In the genomic region with DNA sequence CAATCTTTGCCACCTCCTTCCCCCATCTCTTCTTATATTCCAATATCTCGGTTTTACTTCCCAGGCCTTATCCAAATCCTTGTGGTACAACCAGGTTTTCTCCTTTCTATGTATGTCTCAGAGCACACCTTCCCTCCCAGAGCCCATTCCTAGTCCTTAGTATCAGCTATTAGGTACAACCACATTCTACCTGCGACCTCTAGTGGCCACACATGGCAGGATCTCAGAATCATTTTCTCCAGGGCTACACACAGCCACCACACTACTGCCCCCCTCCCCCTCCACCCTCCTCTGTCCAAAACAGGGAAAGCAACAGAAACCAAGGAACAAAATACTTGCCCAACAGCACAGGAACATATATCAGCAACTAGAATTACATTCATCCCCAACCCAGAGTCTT, we compare ENCODE assay signal across 9 mouse cellular contexts.
DNase-seq lines count a peak whose midpoint lies in the region; ATAC-seq and TF ChIP-seq lines count a peak whose summit lies in the region.
"Had no signal": no experiment of that assay in that cellular context is flagged by ENCODE, and none has a peak within 500 bp of the region (broad histone marks: within the 10 kb centered on the region; RNA-seq: fewer than 3 reads in every experiment).

No protein-coding gene starts in this region.

- H3K27ac ChIP-seq in intestine, postnatal 0 days (ENCODE audit: low read depth, low read length), result no peak overlapping the region
- no peak overlapping the region for H3K27ac ChIP-seq in liver, embryonic 11.5 days (ENCODE audit: low read depth, low read length)
- H3K27ac ChIP-seq in cerebellum, adult 2 months (ENCODE audit: insufficient read depth, low read length), result no peak overlapping the region
- H3K27ac ChIP-seq: embryonic facial prominence, embryonic 12.5 days had no signal

- H3K27me3 ChIP-seq in intestine, postnatal 0 days (replicated peaks; ENCODE audit: control insufficient read depth, insufficient read depth, low read length), result no peaks in the 10 kb centered on the region
- H3K27me3 ChIP-seq in liver, embryonic 11.5 days (replicated peaks; ENCODE audit: control insufficient read depth, insufficient read depth, low read length), result no peaks in the 10 kb centered on the region
- H3K27me3 ChIP-seq in cerebellum, adult 2 months (ENCODE audit: control insufficient read depth, insufficient read depth, low read length), result no peaks in the 10 kb centered on the region
- H3K27me3 ChIP-seq: embryonic facial prominence, embryonic 12.5 days had no signal

- H3K9ac ChIP-seq in intestine, postnatal 0 days (ENCODE audit: low read depth, low read length), result no peak overlapping the region
- H3K9ac ChIP-seq in liver, embryonic 11.5 days (ENCODE audit: low read depth, low read length), result no peak overlapping the region
- H3K9ac ChIP-seq: embryonic facial prominence, embryonic 12.5 days had no signal

- 15% methylated on average over 2 of the region's 2 CpGs for WGBS in intestine, postnatal 0 days
- 6% methylated on average over 2 of the region's 2 CpGs for WGBS in liver, embryonic 11.5 days
- 17% methylated on average over 2 of the region's 2 CpGs for WGBS in cerebellum, adult 2 months

- no peak overlapping the region for H3K4me2 ChIP-seq in intestine, postnatal 0 days (replicated peaks; ENCODE audit: low read depth)
- no peak overlapping the region for H3K4me2 ChIP-seq in liver, embryonic 11.5 days
- H3K4me2 ChIP-seq: embryonic facial prominence, embryonic 12.5 days had no signal

- TF ChIP-seq CTCF in intestine, postnatal 0 days (IDR thresholded peaks at IDR 0.05; ENCODE audit: low read depth), result peak; percentile 73
- no peak for TF ChIP-seq CTCF in cerebellum, adult 2 months (IDR thresholded peaks at IDR 0.05; ENCODE audit: borderline replicate concordance, insufficient read depth, low read depth, low read length)

- no peaks in the 10 kb centered on the region for H3K4me1 ChIP-seq in intestine, postnatal 0 days (replicated peaks; ENCODE audit: control insufficient read depth, insufficient read depth, low read length)
- H3K4me1 ChIP-seq in liver, embryonic 11.5 days (replicated peaks; ENCODE audit: control insufficient read depth, insufficient read depth, low read length), result no peaks in the 10 kb centered on the region
- no peaks in the 10 kb centered on the region for H3K4me1 ChIP-seq in cerebellum, adult 2 months (ENCODE audit: control insufficient read depth, insufficient read depth, low read length)
- H3K4me1 ChIP-seq: embryonic facial prominence, embryonic 12.5 days had no signal

- no peak; the same call in 1 of the 2 replicates for ATAC-seq in intestine, postnatal 0 days
- peak; percentile 68; the same call in 1 of the 2 replicates for ATAC-seq in liver, embryonic 11.5 days (replicated peaks; ENCODE audit: low FRiP score)

- no peaks in the 10 kb centered on the region for H3K36me3 ChIP-seq in intestine, postnatal 0 days (ENCODE audit: control insufficient read depth, insufficient read depth)
- H3K36me3 ChIP-seq in liver, embryonic 11.5 days (ENCODE audit: control insufficient read depth, insufficient read depth, low read length), result no peaks in the 10 kb centered on the region
- H3K36me3 ChIP-seq: embryonic facial prominence, embryonic 12.5 days had no signal

- H3K9me3 ChIP-seq in intestine, postnatal 0 days (ENCODE audit: control insufficient read depth), result no peaks in the 10 kb centered on the region
- no peaks in the 10 kb centered on the region for H3K9me3 ChIP-seq in liver, embryonic 11.5 days (ENCODE audit: control insufficient read depth, low read length)
- H3K9me3 ChIP-seq: embryonic facial prominence, embryonic 12.5 days had no signal

- peak; percentile 5 to 27 for DNase-seq in layer of hippocampus, adult 18-20 months (ENCODE audit: low spot score in 2 of 2)
- no peak for DNase-seq in layer of hippocampus, adult 9-11 months
- peak; percentile 44 for DNase-seq in MEL-GATA-1-ER (ENCODE audit: extremely low read depth, low read depth)
- DNase-seq in embryo, embryonic 10.5 days (ENCODE audit: low spot score), result peak; percentile 80
- DNase-seq in liver, embryonic 11.5 days (ENCODE audit: low spot score), result no peak
- peak; percentile 76 for DNase-seq in retina, embryonic 14.5 days (ENCODE audit: low spot score)
- no peak for DNase-seq in cerebellum, adult 2 months

- TF ChIP-seq POLR2A in cerebellum, adult 2 months (IDR thresholded peaks at IDR 0.05; ENCODE audit: borderline replicate concordance, insufficient read depth, low read length), result no peak

- H3K4me3 ChIP-seq in intestine, postnatal 0 days (ENCODE audit: low read depth, low read length), result no peak overlapping the region
- no peak overlapping the region for H3K4me3 ChIP-seq in liver, embryonic 11.5 days (ENCODE audit: low read depth, low read length)
- H3K4me3 ChIP-seq in cerebellum, adult 2 months (replicated peaks; ENCODE audit: insufficient read depth, low read depth, low read length), result no peak overlapping the region
- H3K4me3 ChIP-seq: embryonic facial prominence, embryonic 12.5 days had no signal

Comparison
In these comparisons a context has a peak if more than half of its experiments do, and no peak if none do; other contexts are left out.
1. DNase-seq: peak in layer of hippocampus, adult 18-20 months (2 of 2), MEL-GATA-1-ER (single experiment), embryo, embryonic 10.5 days (single experiment) and retina, embryonic 14.5 days (single experiment); none in layer of hippocampus, adult 9-11 months (single experiment), liver, embryonic 11.5 days (single experiment) and cerebellum, adult 2 months (0 of 2).